Mouse (Mus musculus) liver, postnatal 0 days (tissue): ENCODE measurements around the gene Mia3.

Source experiments
- CTCF ChIP-seq: sonication (generic); IDR thresholded peaks from 2 replicates; pipeline ENCODE4 v1.5.1; 2016; ENCODE audit warnings: antibody characterized with exemption, low read depth
- EP300 ChIP-seq: IDR thresholded peaks from 2 replicates; pipeline ENCODE4 v1.6.1; 2016; ENCODE audit warnings: antibody characterized with exemption, low read depth, mild to moderate bottlenecking

DNA sequence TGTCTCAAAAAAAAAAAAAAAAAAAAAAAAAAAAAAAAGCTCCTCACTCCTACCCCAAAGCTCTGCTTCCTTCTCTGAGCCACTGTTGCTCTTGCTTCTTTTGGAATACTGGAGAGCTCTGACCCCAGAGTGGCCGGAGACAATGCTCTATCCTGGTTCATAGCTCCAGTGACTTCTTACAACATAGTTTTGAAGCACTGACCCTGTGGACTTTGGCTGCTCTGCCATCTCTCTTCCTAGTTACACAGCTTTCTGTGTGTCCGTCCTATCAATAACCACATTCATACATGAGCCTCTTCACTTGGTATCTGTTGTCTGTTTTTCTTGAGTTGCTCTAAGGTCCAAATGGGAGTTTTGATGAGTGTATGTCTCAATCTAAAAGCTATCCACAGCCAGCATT lies 57.3 kb downstream of the Mia3 start:
- no peak for TF ChIP-seq CTCF
- TF ChIP-seq EP300: no peak
